Mouse (Mus musculus) layer of hippocampus, postnatal 36 days (tissue): ENCODE data around the gene Pcgf1. TPM values are rescaled to one million over a fixed set of nuclear protein-coding genes. Genes with fewer than 3 reads are reported as not detected.

ENCODE experiments used
- DNase-seq, 2 experiments: peaks; one replicate each; pipeline ENCODE4 v3.0.0; 2022
- total RNA-seq, 2 experiments: library from RNA; stranded (reverse); gene quantifications; 2 replicates each; pipeline ENCODE4 v1.2.3; 2021

The Pcgf1 gene
- total RNA-seq, 2 experiments from 2014 or later, result 33.9 to 34.9 TPM

GRCm38 (mm10) chr6:83101688-83102556 lies 24.3 kb downstream of the Pcgf1 start:
- DNase-seq, result peak; percentile 54 to 67

DNA sequence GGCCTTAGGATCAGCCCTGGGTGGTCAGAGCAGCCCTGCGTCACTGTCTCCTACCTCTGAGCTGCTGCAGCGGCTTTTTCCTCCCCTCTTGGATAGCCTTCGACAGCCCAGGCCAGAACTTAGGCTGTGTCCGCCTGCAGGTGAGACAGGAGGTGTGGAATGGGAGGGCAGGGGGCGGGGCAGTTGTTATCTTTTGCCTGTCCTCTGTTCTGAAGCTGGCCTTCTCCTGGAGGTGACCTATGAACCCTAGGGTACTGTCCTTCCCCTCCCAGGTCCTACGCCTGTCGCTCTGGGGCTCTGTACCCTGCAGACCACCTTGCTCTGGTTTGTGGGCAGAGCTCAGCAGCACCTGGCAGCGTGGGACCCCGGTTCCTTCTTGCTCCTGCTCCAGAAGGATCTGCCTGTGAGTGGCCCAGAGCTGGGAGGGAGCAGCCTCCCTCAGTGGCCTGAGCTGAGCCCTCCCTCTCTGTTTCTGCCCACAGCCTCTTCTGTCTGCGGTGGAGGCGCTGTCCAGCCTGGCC lies 25.5 kb downstream of the Pcgf1 start:
- peak in 1 of 2 experiments; percentile 18 for DNase-seq

- DNase-seq, result peak; percentile 30 to 33
These were observed 26.5 kb downstream of the Pcgf1 start for GRCm38 (mm10) chr6:83104158-83104557.

DNA sequence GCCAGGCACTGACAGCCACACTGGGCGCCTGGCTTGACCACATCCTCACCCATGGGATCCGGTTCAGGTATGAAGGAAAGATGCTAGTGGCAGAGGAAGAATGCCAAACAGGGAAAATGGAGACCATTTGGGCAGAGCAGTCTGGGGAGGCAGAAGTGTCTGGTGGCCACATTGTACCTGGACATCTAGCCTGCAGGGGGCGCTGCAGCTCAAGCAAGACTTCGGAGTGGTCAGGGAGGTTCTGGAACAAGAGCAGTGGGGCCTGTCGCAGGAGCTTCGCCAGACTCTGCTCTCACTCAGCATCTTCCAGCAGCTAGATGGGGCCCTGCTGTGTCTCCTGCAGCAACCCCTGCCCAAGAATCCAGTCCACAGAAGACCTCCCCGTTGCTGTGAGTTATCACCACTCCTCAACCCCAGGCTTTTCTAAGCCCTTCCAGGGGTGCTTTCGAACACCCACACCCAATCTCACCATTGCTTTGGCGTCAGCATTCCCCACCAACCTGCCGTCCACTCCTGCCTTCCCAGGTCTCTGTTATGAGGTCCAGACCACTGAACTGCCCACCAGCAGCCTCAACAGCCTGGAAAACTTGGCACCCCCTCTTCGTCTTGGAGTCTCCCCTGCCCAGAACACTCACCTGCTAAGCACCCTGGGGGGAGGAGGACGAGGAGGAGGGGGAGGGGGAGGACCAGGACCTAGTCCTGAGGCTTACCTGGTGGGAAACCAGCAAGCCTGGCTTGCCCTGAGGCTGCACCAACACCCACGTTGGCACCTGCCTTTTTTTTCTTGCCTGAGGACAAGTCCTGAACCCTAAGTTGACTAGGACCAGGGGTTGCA lies 30.1 kb downstream of the Pcgf1 start:
- DNase-seq, result peak; percentile 40 to 55

DNA sequence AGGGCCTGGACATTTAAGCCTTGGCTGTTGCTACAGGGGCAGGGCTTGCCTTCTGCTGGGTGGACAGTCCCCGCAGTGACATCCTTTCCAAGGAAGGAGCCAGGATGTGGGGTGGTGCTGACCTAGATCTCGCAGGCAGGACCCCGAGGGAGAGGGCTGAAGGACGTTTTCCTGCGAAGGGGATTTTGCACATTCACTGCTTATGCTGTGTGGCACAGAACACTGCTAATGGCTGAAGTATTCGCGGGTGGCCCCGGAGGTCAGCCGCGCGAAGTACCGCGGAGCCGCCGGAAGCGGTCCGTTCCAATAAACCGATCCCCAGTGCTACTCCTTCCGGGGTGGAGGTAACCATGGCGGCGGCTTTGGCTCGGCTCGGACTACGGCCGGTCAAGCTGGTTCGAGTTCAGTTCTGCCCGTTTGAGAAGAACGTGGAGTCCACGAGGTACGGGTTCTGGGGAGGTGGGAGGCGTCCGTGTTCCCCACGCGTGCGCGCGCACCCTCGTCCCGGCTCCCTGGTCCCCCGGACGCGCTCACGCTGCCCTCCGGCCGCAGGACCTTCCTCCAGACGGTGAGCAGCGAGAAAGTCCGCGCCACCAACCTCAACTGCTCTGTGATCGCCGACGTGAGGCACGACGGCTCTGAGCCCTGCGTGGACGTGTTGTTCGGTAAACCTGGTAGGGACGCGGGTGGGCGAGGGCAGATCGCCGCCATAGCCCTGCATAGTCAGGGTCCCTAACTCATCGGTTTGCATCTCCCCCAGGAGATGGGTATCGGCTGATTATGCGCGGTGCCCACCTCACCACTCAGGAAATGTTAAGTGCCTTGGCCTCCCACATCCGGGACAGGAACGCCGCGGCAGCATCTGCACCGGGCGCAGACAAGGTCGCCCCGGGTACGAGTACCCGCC lies 31.3 kb downstream of the Pcgf1 start, which contains the start of gene Mrpl53:
Mrpl53 (plus strand) TSS at position 279 of the 907 bp plus-strand sequence.
- peak; percentile 81 to 83 for DNase-seq

GRCm38 (mm10) chr6:83111510-83112136 lies 34.0 kb downstream of the Pcgf1 start:
- DNase-seq, result no peak

DNA sequence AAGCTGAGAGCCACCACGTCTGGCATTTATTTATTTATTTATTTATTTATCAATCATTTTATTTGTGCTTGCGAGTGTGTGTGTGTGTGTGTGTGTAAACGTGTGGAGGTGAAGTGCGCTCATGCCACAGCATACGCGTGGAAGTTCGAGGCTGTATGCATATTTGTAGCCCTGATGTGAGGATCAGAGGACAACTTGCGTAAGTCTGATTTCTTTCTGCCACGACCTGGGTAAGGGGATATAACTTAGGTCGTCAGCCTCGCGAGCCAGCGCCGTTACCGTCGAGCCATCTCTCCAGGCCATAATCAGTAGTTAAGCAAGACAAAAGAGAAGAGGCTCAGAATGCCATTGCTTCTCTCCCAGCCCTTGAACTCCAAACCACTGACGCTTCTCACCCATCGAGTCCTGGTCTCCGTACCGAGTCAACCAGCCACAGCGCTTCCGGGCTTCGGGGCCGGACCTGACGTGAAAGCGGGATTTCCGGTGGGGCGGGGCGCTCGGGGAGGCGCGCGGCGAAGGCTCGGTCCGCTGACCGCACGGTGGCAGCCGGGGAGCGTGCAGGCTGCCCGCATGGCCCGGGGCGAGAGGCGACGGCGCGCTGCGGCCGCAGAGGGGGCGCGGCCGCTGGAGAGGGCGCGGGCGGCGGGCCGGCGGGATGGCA lies 37.5 kb downstream of the Pcgf1 start, which contains the start of gene Mogs:
Mogs (plus strand) TSS at position 486 of the 661 bp plus-strand sequence.
- peak; percentile 91 for DNase-seq

DNA sequence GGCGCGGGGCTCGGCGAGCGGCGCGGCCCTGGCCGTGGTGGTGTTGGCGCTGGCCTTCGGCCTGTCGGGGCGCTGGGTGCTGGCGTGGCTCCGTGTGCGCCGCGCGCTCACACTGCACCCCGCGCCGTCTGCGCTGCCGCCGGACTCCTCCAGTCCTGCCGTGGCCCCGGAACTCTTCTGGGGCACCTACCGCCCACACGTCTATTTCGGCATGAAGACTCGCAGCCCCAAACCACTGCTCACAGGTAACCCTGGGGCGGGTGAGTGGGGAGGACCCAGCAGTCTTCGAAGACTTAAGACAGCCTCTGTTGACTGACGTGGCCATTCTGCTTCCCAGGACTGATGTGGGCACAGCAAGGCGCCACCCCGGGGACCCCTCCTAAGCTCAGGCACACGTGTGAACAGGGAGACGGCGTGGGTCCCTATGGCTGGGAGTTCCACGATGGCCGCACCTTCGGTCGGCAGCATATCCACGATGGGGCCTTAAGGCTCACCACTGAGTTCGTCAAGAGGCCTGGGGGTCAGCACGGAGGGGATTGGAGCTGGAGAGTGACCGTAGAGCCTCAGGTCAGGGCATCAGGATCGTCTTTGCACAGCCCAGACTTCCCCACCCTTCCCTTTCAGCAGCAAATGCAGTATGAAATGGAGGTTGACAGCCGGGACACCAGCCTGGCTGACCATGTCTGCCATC lies 38.2 kb downstream of the Pcgf1 start:
- DNase-seq, result peak; percentile 19 to 20

GRCm38 (mm10) chr6:83116373-83117164 lies 38.9 kb downstream of the Pcgf1 start:
- peak in 1 of 2 experiments; percentile 4 for DNase-seq

DNA sequence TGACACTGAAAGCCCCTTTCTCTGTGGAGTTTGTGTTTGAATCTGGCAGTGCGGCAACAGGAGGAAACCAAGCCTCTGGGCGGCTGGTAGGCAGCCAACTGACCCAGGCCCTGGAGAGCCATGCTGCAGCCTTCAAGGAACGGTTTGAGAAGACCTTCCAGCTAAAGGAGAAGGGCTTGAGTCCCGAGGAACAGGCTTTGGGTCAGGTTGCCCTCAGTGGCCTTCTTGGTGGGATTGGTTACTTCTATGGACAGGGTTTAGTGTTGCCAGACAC lies 39.4 kb downstream of the Pcgf1 start:
- DNase-seq, result peak in 1 of 2 experiments; percentile 3

DNA sequence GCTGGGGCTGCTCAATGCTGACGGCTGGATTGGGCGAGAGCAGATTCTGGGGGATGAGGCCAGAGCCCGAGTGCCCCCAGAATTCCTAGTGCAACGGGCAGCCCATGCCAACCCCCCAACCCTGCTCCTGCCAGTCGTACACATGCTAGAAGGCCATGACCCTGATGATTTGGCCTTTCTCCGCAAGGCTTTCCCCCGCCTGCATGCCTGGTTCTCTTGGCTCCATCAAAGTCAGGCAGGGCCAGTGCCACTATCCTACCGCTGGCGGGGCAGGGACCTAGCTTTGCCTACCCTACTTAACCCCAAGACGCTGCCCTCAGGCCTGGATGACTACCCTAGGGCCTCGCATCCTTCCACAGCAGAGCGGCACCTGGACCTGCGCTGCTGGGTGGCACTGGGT lies 39.9 kb downstream of the Pcgf1 start:
- peak in 1 of 2 experiments; percentile 4 for DNase-seq

- peak in 1 of 2 experiments; percentile 4 for DNase-seq
These were observed 40.7 kb downstream of the Pcgf1 start for GRCm38 (mm10) chr6:83118369-83118768.

DNA sequence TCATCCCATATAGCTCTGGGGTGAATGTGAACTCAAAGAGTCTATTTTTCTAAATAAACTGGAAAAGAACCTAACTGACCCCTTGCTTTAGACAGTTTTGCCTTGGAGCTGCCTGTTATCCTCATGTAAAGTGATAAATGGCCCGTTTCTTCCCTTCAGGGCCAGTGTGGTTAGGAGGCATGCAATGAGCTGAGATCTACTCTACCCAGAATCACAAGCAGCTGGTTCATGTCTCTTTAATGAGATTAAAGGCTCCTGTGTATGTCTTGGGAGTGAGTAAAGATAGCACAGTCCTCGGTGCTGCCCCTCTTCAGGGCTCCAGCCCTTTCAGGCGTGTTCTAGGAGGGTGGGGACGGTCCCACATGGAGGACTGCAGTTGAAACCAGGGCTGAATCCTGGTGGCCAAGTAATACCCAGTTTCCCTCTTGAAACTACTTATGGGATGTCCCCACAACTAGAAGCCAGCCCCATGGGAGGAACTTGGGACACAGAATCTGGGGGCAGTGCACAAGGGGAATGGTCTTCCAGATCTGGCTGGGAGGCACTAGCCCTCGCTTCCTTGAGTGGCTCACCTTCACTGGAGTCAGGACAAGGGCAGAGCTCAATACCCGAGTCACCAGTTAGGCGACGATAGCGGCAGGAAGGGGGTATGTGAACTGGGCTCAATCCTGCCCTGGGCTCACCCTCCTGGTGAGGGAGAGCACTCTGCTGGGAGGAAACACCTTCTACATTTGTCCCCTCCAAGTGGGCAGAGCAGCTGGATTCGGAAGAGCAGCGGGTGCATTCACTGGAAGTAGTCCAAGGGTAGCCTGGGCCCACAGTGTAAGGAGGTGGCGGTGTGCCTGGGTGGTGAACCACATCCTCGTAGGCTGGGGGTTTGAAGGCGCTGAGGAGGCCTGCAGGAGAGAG lies 41.4 kb downstream of the Pcgf1 start:
- no peak for DNase-seq

- DNase-seq, result peak in 1 of 2 experiments; percentile 20
These were observed 42.0 kb downstream of the Pcgf1 start for GRCm38 (mm10) chr6:83119734-83120051.

DNA sequence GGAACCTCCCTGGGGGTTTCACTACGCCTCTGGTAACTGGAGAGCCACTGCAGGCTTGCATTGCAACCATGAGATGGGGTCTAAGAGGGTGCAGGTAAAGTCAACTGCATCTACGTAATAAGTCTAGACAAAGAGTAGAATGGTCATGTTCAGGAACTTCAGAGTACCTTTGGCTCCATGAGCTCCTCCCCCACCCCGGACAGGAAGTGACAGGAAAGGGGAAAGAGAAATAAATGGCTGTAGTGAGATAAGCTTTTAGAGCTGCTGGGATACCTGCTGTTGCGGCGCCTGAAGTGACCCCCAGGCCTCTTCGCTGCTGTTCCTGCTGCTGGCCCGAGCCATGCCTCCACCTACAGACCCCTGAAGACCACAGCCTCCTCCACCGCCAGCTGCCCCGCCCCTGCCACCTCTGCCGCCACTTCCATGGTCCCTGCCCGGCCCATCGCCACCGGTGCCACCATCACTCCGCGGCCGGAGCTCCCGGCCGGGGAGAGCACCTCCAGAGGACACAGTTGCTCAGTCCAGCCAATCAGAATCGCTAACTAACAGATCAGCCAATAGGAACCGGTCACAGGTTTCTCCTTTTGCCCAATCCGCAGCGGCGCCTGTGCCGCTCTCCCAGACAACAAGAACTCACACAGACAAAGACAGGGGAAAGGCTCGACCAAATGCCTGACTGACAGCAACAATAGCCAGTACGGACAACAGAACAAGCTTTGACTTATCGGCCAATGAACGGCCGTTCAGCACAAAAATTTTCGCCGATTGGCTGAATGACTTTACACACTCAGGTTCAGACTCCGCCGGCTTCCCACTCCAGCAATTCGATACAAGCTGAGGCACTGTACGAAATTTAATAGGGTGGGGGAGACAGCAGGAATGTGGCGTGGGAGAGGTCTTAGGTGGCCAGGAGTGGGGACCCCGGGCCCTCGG lies 43.5 kb downstream of the Pcgf1 start, which contains the start of gene Wbp1:
Wbp1 (minus strand) TSS at position 630 of the 933 bp plus-strand sequence.
- peak; percentile 95 to 96 for DNase-seq

DNA sequence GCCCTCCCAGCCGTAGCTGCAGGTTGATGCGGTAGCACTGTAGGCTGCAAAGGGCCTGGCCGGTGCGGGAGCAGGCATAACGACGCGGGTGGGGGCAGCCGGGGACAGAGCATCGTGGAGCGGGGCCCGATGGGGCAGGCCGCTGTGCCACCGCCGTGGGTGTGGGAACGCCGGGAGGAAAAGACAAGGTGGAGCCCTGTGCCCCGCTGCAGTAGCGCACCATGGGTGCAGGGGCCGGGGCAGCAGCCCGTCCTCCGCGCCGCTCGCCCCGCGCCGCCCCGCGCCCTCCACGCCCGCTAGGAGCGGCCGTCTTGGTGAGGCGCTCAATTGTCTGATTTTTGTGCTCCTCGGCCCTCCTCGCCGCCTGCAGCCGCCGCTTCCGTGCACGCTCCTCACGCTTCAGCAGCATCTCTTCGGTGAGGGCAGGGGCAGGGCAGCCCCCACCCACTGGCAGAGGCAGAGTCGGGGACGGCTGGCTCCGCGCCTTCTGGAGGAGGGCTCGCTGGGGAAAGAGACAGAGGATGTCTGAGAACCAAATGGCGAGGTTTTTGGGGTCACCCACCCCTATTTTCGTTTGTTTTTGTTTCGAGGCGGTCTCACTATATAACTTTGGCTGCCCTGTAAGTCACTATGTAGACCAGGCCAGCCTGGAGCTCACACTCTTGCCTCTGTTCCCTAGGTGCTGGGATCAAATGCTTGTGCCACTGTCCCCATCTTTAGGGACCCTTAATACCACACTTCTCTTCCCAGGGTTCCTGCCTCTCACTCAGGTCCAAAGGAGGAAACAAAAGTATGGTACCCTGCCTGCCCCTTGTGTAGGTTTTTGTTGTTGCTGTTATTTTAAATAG lies 44.4 kb downstream of the Pcgf1 start:
- no peak for DNase-seq
